Mouse (Mus musculus): Measurements from ENCODE around the gene Ndufa11. TPM values are rescaled to one million over a fixed set of nuclear protein-coding genes. Genes with fewer than 3 reads are reported as not detected.

Gene Ndufa11
- total RNA-seq, 2 experiments from 2014 or later = 242 to 258 TPM

DNA sequence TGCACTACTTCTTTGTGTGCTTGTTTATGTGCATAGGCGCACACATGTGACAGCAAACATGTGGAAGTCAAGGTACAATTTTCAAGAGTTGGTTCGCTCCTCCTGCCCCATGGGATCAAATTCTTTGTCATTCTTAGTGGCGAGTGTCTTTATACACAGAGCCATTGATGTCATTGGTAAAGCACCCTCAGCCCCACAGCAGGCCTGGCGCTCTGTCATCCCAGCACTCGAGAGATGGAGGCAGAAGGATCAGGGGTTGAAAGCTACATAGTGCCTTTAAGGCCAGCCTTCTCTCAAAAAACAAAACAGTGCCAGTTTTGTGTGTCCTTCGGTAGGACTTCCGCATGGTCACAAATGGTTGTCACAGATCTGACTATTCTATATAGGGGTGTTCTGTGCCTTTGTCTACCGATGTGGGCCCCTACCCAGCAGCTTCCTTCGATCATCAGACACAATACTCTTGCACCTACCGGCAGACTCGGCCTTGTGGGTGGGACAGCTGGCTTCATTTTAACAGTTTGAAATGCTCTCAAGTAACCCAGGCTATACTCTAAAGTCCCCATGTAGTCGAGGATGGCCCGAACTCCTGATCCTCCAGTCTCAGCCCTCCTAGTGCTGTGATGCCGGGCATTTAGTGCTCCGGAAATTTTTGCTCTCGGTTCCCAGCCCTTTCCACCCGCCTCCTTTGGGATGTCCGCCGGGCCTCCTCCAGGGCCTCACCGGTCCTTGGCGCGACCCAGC is 1.5 kb upstream of the Ndufa11 start:
- no peak for DNase-seq (ENCODE audit: extremely low spot score in 1 of 2, low spot score in 1 of 2)

DNA sequence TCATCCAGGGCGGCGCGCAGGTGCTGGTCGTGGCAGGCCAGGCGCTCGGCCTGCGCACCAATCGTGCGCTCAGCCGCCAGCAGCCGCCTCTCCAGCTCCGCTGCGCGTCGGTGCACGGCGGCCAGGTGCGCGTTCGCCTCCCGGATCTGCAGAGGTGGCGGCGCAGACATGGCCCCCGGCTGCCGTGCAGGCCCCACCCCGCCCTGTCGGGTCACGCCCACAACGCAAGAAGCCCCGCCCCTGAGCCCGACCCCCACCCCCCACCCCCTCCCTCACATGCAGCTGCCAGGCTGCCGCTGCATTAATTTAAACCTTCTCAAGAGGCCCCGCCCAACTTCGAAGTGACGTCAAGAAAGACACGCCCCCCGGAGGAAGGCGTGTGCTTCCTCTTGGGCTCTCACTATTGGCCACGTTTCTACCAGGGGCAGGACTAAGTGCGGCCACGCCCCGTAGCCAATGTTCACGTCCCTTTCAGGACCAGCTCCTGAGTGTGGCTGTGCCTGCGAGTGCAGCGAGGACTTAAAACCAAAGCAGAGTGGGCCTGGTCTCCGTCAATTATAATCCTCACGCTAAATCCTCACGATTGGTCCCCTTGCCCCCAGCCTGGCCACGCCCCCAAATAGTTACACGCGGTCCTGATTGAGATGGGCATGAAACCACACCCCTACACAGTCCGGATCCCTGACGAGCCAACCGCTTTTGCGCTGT is 758 bp upstream of the Ndufa11 start:
- peak; percentile 85 to 86 for DNase-seq (ENCODE audit: extremely low spot score in 1 of 2, low spot score in 1 of 2)

DNA sequence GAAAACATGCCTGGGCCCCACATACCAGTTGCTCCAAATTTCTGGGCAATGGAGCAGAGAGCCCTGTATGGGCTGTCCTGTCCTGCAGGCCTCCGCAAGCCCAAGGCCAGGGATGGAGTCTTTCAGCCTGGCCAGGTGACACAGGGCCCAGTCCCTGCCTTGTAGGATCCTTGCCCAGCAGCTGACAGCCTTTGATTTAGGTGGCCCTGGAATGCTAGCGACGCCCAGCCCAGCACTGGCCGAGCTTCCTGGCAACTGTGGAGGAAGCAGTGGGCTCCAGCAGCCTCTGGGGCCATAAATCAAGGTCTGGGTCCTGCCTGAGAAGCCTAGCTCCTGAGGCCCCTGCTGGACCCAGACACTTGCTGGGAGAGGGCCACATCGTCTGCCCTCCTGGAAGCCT is 4.9 kb downstream of the Ndufa11 start:
- no peak for DNase-seq (ENCODE audit: extremely low spot score in 1 of 2, low spot score in 1 of 2)

DNA sequence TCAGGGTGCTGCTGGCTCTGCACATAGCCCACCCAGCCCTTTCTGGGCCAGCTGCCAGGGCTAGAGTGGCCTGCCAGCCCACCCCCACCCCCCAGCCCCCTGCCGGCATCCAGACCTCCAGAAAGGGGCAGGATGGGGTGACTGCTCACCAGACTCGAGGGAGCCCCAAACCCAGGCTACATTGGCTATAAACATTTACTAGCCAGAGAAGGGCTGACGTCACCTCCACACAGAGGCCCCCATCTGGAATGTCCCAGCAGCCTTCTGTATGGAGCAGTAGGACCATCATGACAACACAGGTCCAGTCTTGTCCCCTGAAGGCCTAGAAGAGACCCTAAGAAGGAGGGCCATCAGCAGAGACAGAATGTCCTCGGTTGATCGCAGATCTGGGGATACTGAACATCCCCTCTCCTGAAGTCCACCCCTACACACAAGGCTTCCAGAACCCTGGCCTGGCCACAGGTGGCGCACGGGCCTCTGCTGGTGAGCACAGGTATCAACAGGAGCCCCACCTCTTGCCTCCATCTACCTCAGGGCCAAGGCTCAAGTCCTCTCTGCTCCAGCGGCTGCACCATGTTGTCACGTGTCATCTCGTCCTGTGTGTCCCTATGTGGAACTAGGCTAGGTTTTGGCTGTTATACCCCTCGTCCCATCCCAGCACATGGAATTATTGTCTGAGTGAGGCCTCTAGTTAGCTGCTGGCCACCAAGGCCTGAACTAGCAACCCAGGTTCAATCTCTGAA is 6.0 kb downstream of the Ndufa11 start:
- no peak for DNase-seq (ENCODE audit: extremely low spot score in 1 of 2, low spot score in 1 of 2)

DNA sequence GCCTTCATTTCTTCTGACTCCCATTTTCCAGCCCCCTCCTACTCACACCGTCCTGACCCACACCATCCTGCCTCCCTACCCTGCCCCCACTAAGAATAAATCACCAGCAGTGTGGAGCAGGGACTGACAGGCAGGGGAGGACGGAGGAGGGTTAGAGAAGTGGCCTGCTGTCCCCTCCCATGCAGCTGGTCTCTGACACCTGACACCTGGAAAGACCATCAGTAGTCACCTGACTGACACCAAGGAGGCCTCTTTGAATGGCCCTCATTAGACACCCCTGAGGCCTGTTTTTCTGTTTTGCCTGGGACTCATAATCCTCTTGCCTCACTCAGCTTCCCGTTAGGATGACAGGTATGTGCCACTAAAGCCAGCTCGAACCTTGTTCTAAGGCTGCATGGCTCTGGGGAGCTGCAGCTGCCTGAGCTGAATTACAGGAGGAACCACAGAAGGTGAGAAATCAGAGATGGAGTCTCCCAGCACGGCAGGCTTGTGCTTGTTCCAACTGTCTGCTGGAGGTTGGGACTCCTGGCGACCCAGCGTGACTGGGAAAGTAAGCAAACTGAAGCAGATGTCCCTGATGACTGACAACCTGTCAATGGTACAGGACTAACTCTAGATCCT is 9.6 kb downstream of the Ndufa11 start:
- DNase-seq (ENCODE audit: extremely low spot score in 1 of 2, low spot score in 1 of 2) = no peak

DNA sequence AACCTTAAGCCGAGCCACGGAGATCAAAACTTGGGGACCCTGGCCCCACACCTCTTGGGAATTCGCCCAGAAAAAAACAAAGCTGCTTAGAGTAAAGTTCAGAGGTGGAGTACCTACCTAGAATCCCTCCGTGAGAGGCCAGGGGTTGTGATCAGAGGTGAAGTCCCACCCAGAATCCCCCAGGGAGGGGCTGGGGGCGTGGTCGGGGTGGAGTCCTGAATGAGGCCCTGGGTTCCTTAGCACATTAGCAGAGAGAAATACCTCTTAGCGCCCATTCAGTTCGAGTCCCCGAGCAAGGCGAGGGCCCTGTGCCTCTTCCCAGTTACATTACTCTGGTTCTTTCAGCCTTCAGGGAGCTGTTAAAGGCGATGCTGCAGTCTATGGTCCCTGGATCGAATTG is 10.1 kb downstream of the Ndufa11 start:
- DNase-seq (ENCODE audit: extremely low spot score in 1 of 2, low spot score in 1 of 2) = no peak

DNA sequence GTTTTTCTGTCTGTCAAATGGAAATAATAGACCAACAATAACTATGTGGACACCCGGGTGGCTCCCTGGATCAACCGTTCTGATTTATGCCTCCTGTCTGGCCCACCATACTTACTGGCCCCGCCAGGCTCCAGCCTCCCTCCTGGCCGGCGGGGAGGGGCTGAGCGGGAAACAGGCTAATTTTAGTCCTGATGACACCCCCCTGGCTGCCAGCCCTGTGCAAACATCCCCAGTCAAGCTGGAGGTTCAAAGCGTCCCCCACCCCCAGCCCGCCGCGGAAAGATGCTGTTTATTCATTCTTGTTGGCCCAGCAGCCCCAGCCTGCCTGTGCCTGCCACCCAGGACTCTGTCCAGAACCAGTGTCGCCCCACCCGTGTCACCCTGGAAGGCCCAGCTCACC is 10.6 kb downstream of the Ndufa11 start:
- no peak for DNase-seq (ENCODE audit: extremely low spot score in 1 of 2, low spot score in 1 of 2)

DNA sequence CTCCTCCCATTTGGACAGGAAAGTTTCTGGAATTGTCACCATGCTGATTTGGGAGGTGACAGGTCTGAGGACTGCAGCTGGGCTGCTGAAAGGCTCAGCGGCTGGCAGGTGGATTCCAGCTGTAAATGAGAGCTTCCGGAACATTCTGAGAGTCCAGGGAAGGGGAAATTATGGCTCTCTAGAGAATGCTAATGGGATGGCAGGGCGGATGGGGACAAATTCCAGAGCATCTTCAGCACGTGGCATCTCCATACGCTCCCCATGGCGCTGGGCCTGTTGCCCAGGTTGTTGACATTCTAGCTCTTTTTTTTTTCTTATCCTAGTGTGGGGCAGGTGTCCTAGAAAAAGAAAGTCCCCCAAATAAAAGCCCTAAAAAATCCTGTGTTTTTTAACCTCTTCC is 11.6 kb downstream of the Ndufa11 start:
- no peak for DNase-seq (ENCODE audit: extremely low spot score in 1 of 2, low spot score in 1 of 2)

DNA sequence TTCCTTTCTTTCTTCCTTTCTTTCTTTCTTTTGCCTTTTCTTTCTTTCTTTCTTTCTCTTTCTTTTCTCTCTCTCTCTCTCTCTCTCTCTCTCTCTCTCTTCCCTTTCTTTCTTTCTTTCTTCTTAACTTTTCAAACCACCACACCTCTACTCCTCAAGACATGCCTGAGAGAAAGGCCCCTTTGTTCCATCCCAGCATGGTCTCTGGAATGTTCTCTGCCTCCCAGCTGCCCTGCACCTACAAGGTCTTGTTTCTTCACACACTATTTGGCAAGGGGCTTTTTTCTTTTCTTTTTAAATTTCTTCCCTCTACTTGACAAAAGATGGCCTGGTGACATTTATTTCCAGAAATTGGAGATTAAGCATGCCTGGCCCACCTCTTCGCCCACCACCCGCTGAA is 12.1 kb downstream of the Ndufa11 start:
- no peak for DNase-seq (ENCODE audit: extremely low spot score in 1 of 2, low spot score in 1 of 2)

DNA sequence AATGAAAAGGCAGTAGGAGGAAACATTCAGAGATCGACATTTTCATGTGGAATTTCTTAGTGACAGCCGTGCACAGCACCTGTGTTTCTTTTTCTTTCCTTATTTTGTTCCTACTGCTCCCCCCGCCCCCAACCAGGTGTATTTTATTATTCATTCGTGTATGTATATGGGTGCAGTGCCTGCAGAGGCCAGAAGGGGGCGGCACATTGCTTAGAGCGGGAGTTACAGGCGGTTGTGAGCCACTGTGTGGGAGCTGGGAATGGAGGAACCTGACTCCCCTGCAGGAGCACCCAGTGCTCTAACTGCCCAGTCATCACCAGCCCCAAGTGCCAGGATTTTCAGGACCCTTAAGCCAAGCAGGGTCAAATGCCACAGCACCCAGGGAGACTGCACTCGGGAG is 19.0 kb downstream of the Ndufa11 start:
- no peak for DNase-seq (ENCODE audit: extremely low spot score in 1 of 2, low spot score in 1 of 2)

DNA sequence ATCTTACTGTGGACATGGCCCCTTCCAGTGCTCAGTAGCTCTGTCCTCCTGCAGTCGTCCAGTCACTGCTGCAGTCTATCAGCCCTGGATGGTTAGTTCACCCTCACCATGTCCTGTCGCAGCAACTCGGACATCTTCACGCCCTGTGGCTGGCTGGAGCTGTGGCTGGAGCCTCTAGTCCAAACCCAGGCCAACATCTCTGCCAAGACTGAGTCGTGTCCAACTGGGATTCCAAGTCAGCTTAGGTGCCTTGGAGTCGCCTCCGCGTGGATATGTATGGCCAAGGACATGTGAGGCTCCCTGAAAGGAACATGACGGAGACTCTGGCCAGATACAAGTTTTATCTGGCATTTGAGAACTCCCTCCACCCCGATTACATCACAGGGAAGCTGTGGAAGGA is 20.7 kb downstream of the Ndufa11 start:
- DNase-seq (ENCODE audit: extremely low spot score in 1 of 2, low spot score in 1 of 2) = no peak

DNA sequence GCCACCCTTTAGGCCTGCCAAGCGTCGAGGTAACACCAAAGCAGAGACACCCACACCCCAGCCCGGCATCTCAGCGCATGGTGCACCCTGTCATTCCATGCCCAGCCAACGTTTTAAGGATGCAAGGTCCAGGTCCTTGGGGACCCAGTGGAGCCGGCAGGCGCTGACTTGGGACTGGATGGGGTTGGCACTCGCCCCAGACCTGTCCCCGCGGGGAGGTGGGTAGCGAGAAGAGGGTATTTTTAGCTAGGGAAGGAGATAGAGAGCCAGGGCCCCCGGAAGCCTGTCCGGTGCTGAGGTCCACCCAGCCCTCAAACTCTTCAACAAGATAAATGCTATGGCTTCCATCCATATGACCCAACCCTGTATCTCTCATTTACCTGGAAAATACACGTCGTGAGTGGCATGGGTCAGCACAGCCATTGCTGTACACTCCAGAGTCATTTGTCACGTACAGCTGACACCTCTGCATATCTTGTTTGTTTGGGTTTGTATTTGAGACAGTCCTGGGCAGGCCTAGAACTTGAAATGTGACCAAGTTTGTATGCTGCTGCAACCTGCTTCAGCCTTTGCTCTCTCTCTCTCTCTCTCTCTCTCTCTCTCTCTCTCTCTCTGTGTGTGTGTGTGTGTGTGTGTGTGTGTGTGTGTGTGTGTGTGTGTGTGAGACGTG is 22.7 kb downstream of the Ndufa11 start:
- no peak for DNase-seq (ENCODE audit: extremely low spot score in 1 of 2, low spot score in 1 of 2)

DNA sequence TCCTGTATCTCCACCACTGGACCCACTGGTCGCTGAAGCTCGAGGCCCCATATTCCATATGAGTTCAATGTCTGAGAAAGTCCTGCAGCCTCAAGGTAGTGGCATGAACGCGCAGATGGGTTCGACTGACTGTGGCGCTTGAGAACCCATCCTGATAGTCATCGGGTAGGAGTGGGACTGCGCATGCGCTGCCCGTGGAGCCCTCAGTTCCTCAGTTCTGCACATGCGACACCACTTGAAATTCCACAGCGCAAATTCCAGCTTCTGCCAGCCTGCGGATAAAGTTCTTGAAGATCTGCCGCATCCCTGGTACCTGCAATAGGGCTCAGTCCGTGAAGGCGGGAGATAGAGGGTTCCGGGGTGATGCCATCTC is 23.2 kb downstream of the Ndufa11 start:
- DNase-seq (ENCODE audit: extremely low spot score in 1 of 2, low spot score in 1 of 2) = no peak

DNA sequence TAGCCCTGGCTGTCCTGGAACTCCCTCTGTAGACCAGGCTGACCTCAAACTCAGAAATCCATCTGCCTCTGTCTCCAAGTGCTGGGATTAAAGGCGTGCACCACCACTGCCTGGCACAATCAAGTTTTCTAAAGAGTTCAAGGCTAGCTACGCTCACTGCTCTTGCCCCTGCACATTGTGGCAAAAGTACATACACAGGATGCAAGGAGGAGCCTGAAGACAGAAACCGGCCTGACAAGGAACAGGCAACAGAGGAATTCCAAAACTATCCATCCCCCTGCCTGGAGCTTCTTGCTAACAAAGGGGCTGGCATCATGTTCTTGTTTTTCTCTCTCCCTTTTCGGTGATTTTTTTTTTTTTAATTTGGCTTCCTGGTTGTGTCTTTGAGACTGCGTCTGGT is 26.6 kb downstream of the Ndufa11 start:
- no peak for DNase-seq (ENCODE audit: extremely low spot score in 1 of 2, low spot score in 1 of 2)

DNA sequence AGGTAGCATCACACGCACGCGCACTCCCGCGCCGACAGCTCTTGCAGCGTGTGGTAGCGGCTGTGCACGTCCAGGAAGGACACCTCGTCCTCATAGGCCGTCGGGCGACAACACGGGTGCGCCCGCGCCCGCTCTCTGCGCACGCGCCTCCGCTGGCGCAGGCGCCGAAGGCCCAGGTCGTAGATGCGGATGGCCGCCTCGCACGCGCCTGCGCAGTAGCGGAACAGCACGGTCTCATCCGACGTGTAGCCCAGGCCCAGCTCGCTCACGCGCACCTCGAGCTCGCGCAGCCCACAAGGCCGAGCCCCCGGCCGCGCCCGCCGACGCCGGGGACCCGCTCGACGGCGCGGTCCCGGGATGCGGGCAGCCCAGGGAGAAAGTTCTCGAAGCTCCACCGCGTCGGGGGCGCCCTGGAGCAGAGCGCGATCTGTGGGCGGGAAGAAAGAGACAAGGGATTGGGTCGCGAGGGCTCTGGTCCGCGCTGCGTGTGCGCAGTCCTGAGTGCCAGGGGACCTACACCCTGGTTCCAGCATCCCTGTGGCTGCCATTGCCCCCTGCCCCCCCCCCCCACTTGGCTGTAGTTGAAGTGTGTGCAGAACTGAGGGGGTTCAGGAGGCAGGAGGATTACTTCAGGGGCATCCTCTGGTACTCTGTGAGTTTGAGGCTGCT is 34.0 kb downstream of the Ndufa11 start:
- DNase-seq (ENCODE audit: extremely low spot score in 1 of 2, low spot score in 1 of 2) = no peak

DNA sequence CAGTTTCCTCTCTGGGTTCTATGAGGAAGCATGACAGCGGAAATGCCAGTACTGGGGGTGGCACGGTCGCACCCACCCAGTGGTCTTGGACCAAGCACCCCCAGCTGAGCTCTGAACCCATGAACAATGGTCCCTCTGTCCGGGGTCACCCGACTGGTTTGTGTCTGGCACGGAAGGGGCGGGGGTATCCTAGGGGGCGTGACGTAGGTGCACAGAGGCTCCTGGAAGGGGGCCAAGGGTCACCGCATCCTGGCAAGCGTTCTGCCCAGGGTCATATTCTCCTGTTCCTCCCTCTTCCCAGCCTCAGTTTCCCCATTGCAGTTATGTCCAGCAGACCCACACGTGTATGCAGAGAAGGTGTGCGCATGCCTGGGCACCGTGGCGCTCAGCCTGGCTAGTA is 35.9 kb downstream of the Ndufa11 start:
- no peak for DNase-seq (ENCODE audit: extremely low spot score in 1 of 2, low spot score in 1 of 2)

DNA sequence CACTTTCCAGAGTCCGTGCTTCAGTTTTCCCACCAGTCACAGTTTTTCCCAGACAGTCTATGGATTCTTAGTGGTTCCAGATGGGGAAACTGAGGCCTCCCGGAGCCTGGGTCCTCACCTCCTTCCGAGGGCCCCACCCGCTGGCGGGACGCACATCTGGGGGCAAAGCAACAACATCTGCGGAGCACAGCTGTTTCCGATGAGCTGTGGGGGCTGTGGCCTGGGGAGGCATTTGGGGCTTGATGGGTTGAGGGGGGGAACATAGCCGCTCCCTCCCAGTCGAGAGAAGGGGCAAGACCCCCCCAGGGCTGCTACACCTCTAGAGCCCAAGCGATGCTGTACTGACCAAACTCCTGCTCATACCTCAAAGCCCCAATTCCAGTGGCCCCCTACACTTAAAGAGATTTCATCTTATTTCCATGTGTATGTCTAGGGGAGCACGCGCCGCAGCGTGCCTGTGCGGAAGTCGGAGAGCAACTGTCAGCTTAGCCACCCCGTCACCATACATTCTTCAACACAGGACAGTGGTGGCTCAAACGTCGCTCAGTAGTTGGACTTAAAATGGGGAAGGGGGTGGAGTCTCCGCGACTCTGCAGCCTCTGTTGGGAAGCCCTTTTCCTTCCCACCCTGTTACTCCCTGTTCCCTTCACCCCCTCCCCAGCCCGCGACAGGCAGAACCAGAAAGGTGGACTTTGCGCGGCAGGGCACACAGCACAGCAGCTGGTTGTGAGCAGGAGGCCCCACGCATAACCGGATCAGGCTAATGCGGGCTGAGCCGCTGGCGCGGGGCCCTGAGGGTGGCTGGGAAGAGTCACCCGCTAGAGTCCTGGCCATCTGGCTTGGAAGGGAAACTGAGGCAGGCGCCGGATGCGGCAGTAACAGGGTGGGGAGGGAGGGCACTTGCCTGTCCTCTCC is 37.0 kb downstream of the Ndufa11 start:
- no peak for DNase-seq (ENCODE audit: extremely low spot score in 1 of 2, low spot score in 1 of 2)

DNA sequence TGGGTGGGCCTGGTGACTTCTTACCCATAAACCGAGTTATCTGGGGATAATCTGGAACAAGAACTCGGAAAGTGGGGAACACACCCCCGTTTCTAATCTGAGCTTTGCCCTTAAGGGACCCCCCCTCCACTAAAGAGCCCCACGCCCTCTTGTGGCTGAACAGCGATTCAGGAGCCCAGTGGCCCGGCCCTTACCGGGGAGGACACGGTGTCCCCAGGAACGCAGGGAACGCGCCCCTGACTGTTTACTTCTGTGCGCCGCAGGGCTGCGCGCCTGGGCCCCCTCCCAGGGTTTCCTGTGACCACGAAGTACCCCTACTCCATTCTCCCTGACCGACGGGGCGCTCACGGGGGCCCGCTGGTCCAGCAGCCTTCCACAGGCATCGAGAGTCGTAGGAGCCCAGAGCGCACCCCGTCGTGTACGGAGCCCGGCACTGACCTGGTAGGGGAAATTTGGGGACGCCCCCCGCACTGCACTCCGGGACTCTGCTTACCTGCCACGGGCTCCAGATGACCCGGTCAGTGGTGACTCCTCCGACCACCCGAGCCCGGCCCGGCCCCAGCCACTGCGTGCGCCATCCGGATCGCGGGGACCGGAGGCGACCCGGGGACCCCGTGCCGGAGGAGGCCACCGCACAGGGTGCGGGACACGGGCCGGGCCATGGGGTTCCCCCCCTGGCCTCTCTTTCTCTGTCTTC is 39.3 kb downstream of the Ndufa11 start:
- no peak for DNase-seq (ENCODE audit: extremely low spot score in 1 of 2, low spot score in 1 of 2)
